Mouse (Mus musculus): Measurements from ENCODE around the gene Atg7.

Atg7 gene

GRCm38 (mm10) chr6:114742209-114743003, 99.5 kb downstream of the Atg7 start:
- no peak for TF ChIP-seq GATA4 (IDR thresholded peaks at IDR 0.05; ENCODE audit: insufficient replicate concordance, low read length)

- no peak for TF ChIP-seq GATA4 (IDR thresholded peaks at IDR 0.05; ENCODE audit: insufficient replicate concordance, low read length)
Observed at GRCm38 (mm10) chr6:114743126-114743525, 100.2 kb downstream of the Atg7 start.

GRCm38 (mm10) chr6:114743845-114744244, 100.9 kb downstream of the Atg7 start:
- no peak for TF ChIP-seq GATA4 (IDR thresholded peaks at IDR 0.05; ENCODE audit: insufficient replicate concordance, low read length)

GRCm38 (mm10) chr6:114746439-114746974, 103.6 kb downstream of the Atg7 start:
- no peak for TF ChIP-seq GATA4 (IDR thresholded peaks at IDR 0.05; ENCODE audit: insufficient replicate concordance, low read length)

GRCm38 (mm10) chr6:114748419-114748818, 105.5 kb downstream of the Atg7 start:
- TF ChIP-seq GATA4 (IDR thresholded peaks at IDR 0.05; ENCODE audit: insufficient replicate concordance, low read length), result no peak

- no peak for TF ChIP-seq GATA4 (IDR thresholded peaks at IDR 0.05; ENCODE audit: insufficient replicate concordance, low read length)
Observed at GRCm38 (mm10) chr6:114748882-114749281, 106.0 kb downstream of the Atg7 start.

GRCm38 (mm10) chr6:114758795-114759194, 115.9 kb downstream of the Atg7 start:
- no peak for TF ChIP-seq GATA4 (IDR thresholded peaks at IDR 0.05; ENCODE audit: insufficient replicate concordance, low read length)

- TF ChIP-seq GATA4 (IDR thresholded peaks at IDR 0.05; ENCODE audit: insufficient replicate concordance, low read length), result no peak
Observed at GRCm38 (mm10) chr6:114766314-114766713, 123.4 kb downstream of the Atg7 start.

GRCm38 (mm10) chr6:114767710-114768109, 124.8 kb downstream of the Atg7 start:
- TF ChIP-seq GATA4 (IDR thresholded peaks at IDR 0.05; ENCODE audit: insufficient replicate concordance, low read length), result no peak

- no peak for TF ChIP-seq GATA4 (IDR thresholded peaks at IDR 0.05; ENCODE audit: insufficient replicate concordance, low read length)
Observed at GRCm38 (mm10) chr6:114770337-114770736, 127.4 kb downstream of the Atg7 start.

GRCm38 (mm10) chr6:114771502-114771901, 128.6 kb downstream of the Atg7 start:
- TF ChIP-seq GATA4 (IDR thresholded peaks at IDR 0.05; ENCODE audit: insufficient replicate concordance, low read length), result no peak

- no peak for TF ChIP-seq GATA4 (IDR thresholded peaks at IDR 0.05; ENCODE audit: insufficient replicate concordance, low read length)
Observed at GRCm38 (mm10) chr6:114775210-114775609, 132.3 kb downstream of the Atg7 start.

GRCm38 (mm10) chr6:114777872-114778271, 135.0 kb downstream of the Atg7 start:
- no peak for TF ChIP-seq GATA4 (IDR thresholded peaks at IDR 0.05; ENCODE audit: insufficient replicate concordance, low read length)

- TF ChIP-seq GATA4 (IDR thresholded peaks at IDR 0.05; ENCODE audit: insufficient replicate concordance, low read length), result no peak
Observed at GRCm38 (mm10) chr6:114778650-114779049, 135.8 kb downstream of the Atg7 start.

GRCm38 (mm10) chr6:114780583-114780982, 137.7 kb downstream of the Atg7 start:
- TF ChIP-seq GATA4 (IDR thresholded peaks at IDR 0.05; ENCODE audit: insufficient replicate concordance, low read length), result no peak

- peak; percentile 7; the same call in 1 of the 2 replicates for TF ChIP-seq GATA4 (IDR thresholded peaks at IDR 0.05; ENCODE audit: insufficient replicate concordance, low read length)
Observed at GRCm38 (mm10) chr6:114781415-114782240, 138.7 kb downstream of the Atg7 start.
